Mouse (Mus musculus) activated CD4-positive, CD25-positive, alpha-beta regulatory T cell, adult 4 months (primary cell): ENCODE results near the gene Olfr1283. TPM values are rescaled to one million over a fixed set of nuclear protein-coding genes. Genes with fewer than 3 reads are reported as not detected.
"Not testable (repeated sequence)": the region's sequence is repeated elsewhere in the genome, so short reads cannot be mapped to it uniquely, and the experiment has no call there.

Experiments
- ATAC-seq: one replicate; pipeline ENCODE4 v1.8.0; 2017
- polyA plus RNA-seq, 2 experiments: library from polyadenylated mRNA; unstranded; fragments of 100-300 nt; shearing (Covaris generic); gene quantifications; one replicate each; pipeline ENCODE4 v1.2.1; 2017

The Olfr1283 gene
- not detected for polyA plus RNA-seq

DNA sequence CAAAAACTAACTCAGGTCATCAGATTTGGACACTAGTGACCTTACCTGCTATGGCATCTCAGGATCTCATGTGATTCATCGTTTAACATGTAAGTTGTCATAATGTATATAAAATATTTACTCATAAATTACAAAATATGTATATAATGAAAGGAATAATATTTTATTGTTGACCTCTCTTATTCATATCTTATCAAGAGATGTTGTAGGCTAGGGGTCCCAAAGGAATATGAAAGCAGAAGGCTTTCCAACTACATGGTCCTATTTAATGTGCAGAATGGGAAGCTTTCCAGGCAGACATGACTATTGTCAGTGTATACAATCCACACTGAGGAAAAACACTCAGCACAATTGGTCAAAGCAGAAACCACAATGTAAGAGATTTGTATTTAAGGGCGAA lies at the start of gene Olfr1283:
Gene Olfr1283 (plus strand): TSS at position 301 of the 400 bp plus-strand sequence.
- ATAC-seq = no peak

DNA sequence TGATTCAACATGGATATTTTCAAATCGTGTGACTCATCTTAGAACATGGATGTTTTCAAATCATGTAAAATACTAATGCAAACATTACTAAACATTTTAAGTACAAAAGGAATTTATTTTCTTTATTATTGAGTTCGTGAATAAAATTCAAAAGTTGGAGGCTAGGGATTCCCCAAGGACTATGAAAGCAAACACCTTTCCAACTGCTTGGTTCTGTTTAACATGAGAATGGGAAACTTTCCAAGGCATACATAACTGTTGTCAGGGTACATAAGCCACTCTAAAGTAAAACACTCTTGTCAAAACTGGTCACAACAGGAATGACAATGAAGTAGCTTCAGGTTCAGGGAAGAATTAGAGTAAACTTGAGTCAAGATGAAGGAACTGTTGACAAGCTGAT lies 40.4 kb upstream of the Olfr1283 start, which contains the start of gene Olfr1281:
Gene Olfr1281 (plus strand): TSS at position 301 of the 400 bp plus-strand sequence.
- no peak for ATAC-seq

DNA sequence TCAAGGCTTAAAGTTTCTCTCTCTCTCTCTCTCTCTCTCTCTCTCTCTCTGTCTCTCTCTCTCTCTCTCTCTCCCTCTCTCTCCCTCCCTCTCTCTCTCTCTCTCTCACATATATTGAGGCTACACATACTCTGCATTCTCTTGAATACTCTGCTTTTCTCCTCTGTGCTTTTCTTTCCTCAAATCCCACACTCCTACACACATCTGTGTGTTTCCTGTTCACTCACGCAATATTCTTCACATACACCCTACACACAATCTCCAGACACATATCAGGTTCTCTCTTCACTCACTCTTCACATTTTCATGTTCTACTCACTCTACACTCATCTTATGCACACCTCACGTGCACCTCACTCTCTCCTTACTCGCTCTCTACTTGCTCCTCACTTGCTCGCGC lies 32.9 kb upstream of the Olfr1283 start:
- not testable (repeated sequence) for ATAC-seq

DNA sequence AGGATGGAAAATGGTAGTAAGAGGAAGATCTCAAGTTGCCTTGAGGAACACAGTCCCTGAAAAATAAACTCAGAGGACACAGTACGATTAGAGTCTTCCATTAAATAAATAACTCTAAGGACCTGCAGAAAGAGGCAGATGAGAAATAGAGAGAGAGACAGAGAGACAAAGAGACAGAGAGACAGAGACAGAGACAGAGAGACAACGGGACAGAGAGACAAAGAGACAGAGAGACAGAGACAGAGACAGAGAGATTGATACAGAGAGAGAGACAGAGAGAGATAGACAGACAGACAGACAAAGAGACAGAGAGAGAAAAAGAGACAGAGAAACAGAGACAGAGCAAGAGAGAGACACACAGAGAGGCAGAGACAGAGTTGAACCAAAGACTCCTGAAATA lies 30.6 kb upstream of the Olfr1283 start, which contains the start of gene Olfr1282:
Gene Olfr1282 (minus strand): TSS at position 101 of the 400 bp plus-strand sequence.
- no peak for ATAC-seq

DNA sequence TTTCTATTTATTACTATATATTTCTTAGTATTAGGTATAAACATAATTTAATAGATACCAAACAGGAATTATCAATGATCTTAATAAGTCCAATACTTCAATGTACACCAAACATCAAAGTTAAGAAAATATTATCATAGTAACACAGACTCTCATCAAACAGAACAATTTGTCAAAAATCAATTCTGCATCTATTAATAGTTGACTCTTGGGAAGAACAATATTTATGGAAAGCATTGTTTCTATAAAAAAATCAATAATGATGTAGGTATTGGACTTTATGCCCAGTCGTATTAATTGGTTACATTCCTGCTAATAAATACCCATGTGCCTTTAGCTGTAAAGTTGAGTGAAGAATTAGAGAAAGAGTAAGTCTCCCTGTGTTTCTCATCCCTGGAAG lies 8.6 kb downstream of the Olfr1283 start, which contains the start of gene Olfr1284:
Gene Olfr1284 (plus strand): TSS at position 301 of the 400 bp plus-strand sequence.
- ATAC-seq = no peak

Other genes starting within 250 kb of the Olfr1283 start
- not detected for gene Gm15130, start 213.9 kb upstream of the Olfr1283 start, polyA plus RNA-seq
- gene 4930430A15Rik, start 137.2 kb upstream of the Olfr1283 start, polyA plus RNA-seq = not detected
- not detected for gene Olfr1275, start 131.5 kb upstream of the Olfr1283 start, polyA plus RNA-seq
- gene Olfr1276, start 112.3 kb upstream of the Olfr1283 start, polyA plus RNA-seq = not detected
- gene Olfr1277, start 92.7 kb upstream of the Olfr1283 start, polyA plus RNA-seq = not detected
- gene Olfr1278, start 76.7 kb upstream of the Olfr1283 start, polyA plus RNA-seq = not detected
- not detected for gene Olfr1279, start 66.2 kb upstream of the Olfr1283 start, polyA plus RNA-seq
- not detected for gene Olfr1280, start 52.8 kb upstream of the Olfr1283 start, polyA plus RNA-seq
- not detected for gene Olfr1281, start 40.3 kb upstream of the Olfr1283 start, polyA plus RNA-seq
- gene Olfr1282, start 30.7 kb upstream of the Olfr1283 start, polyA plus RNA-seq = not detected
- gene Olfr1284, start 8.7 kb downstream of the Olfr1283 start, polyA plus RNA-seq = not detected
- gene Olfr1286, start 56.3 kb downstream of the Olfr1283 start, polyA plus RNA-seq = not detected
- gene Olfr1287, start 82.4 kb downstream of the Olfr1283 start, polyA plus RNA-seq = not detected
- not detected for gene Olfr1288, start 107.3 kb downstream of the Olfr1283 start, polyA plus RNA-seq
- gene Olfr1289, start 114.0 kb downstream of the Olfr1283 start, polyA plus RNA-seq = not detected
- not detected for gene Olfr1290, start 127.0 kb downstream of the Olfr1283 start, polyA plus RNA-seq
- gene Olfr1291-ps1, start 130.4 kb downstream of the Olfr1283 start, polyA plus RNA-seq = under 1 TPM in 1 of 2 experiments, not detected in 1; 0.16 TPM
- gene Olfr1293-ps, start 158.4 kb downstream of the Olfr1283 start, polyA plus RNA-seq = under 1 TPM in 1 of 2 experiments, not detected in 1; 0.09 TPM
- not detected for gene Olfr1294, start 173.5 kb downstream of the Olfr1283 start, polyA plus RNA-seq
- not detected for gene Olfr1295, start 202.9 kb downstream of the Olfr1283 start, polyA plus RNA-seq